Mouse (Mus musculus): Measurements from ENCODE around the gene Camta1. TPM values are rescaled to one million over a fixed set of nuclear protein-coding genes. Genes with fewer than 3 reads are reported as not detected.

Camta1 gene
- polyA plus RNA-seq, 1 experiment from 2014 or later: 123 TPM

DNA sequence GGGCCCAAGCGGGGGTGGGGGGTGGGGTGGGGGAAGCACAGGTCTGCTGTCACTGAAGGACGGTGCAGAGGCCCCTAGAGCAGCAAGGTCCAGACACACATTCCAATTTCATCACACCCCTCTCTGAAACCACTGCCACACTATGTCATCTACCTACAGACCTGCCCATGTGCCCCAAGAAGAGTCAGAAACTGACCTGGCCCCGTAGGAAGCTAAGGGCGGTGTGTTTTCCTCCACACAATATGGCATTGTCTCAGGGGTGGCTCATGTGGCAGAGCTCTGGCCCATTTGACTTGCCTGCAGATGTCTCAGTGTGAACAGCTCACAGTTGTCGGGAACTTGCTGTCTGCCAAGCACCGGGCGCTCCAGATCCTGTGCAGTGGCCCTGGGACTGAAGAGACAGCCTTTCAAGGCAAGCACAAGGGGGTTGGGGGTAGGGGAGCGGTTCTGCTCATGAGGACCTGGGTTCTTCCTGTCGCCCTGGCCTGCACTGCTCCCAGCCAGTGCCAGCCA, 989.5 kb downstream of the Camta1 start:
- Histone ChIP-seq H3K9ac (ENCODE audit: low read length) (no peak overlapping the region), H3K27me3 (replicated peaks; ENCODE audit: control insufficient read depth, insufficient read depth, low read length) (no peaks in the 10 kb centered on the region), H3K9me3 (replicated peaks; ENCODE audit: control insufficient read depth, low read length) (no peaks in the 10 kb centered on the region), H3K27ac (ENCODE audit: low read depth, low read length) (no peak overlapping the region), H3K4me1 (ENCODE audit: control insufficient read depth, insufficient read depth, low read length) (no peaks in the 10 kb centered on the region; the same call in 1 of the 2 replicates), H3K36me3 (ENCODE audit: control insufficient read depth, insufficient read depth, low read length) (peaks cover 6% of the 10 kb centered on the region; the same call in 1 of the 2 replicates), H3K4me2 (ENCODE audit: low read length) (no peak overlapping the region), H3K4me3 (ENCODE audit: low read depth, low read length) (no peak overlapping the region)
- peak; percentile 32; the same call in 1 of the 2 replicates for ATAC-seq
- WGBS: 44% methylated on average over 9 of the region's 9 CpGs
- DNase-seq (ENCODE audit: low spot score): peak; percentile 23

DNA sequence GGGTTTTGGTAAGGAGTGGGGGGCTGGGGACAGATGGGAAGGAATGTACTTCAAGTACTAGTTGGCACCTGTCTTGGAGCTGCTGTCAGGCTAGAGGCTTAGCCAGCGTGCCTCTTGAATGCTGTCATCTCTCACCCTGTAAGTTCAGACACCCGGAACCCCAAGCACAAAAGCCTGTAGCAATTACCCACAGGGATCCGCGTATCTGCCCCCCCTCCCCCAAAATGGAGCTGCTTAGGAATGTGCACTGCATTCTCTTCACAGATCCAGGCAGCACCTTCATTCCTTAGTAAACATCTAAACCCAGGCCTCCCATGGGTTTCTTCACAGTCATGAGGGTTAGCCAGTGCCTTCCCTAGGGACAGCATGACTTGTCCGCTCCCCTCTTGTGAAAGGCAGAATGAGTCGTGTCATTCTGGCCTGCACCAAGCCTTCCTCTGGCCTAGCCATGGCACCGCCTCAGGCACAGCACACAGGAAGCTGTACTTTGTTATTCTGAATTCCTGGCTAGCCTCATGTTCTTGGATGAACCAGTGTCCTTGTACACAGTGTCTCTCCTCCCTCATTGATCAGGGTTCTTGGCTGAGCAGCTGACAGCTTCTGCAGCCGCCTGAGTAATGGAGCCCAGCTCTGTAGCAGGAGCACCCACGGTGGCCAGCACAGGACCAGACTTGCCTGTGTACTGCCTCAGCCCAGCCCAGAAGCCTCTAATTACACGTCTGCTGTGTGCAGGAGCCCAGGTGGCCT, 990.1 kb downstream of the Camta1 start:
- Histone ChIP-seq H3K4me3 (ENCODE audit: low read depth, low read length) (no peak overlapping the region), H3K9me3 (replicated peaks; ENCODE audit: control insufficient read depth, low read length) (no peaks in the 10 kb centered on the region), H3K9ac (ENCODE audit: low read length) (no peak overlapping the region), H3K4me1 (ENCODE audit: control insufficient read depth, insufficient read depth, low read length) (no peaks in the 10 kb centered on the region; the same call in 1 of the 2 replicates), H3K36me3 (ENCODE audit: control insufficient read depth, insufficient read depth, low read length) (peaks cover 13% of the 10 kb centered on the region), H3K27ac (ENCODE audit: low read depth, low read length) (no peak overlapping the region), H3K27me3 (replicated peaks; ENCODE audit: control insufficient read depth, insufficient read depth, low read length) (no peaks in the 10 kb centered on the region), H3K4me2 (ENCODE audit: low read length) (no peak overlapping the region)
- ATAC-seq (no peak; the same call in 1 of the 2 replicates), DNase-seq (ENCODE audit: low spot score) (peak; percentile 10)
- 33% methylated on average over 10 of the region's 10 CpGs for WGBS

DNA sequence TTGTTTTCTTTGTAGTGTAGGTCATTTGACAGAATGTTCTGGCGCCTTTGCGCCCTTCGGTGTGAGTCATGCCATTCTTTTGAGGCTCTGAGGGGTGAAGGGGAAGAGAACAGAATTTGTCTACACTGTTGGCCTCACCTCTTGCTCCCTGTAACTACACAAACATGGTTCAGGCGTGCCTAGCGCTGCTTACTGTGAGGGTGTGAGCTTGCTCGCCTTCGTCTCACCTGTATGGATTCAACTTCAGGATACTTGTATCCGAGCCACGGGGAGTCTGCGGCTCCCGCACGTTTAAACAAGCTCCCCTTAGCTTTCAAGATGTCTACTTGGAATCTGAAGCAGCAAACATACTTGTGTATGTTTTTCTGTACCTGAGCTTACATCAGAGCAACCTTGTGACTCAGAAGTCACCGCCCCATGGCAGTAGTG, 990.7 kb downstream of the Camta1 start:
- H3K4me3 ChIP-seq (ENCODE audit: low read depth, low read length): no peak overlapping the region
- H3K36me3 ChIP-seq (ENCODE audit: control insufficient read depth, insufficient read depth, low read length): peaks cover 19% of the 10 kb centered on the region
- DNase-seq (ENCODE audit: low spot score) (no peak), ATAC-seq (no peak)
- H3K4me1 ChIP-seq (ENCODE audit: control insufficient read depth, insufficient read depth, low read length): no peaks in the 10 kb centered on the region; the same call in 1 of the 2 replicates
- no peak overlapping the region for H3K4me2 ChIP-seq (ENCODE audit: low read length)
- no peaks in the 10 kb centered on the region for H3K9me3 ChIP-seq (replicated peaks; ENCODE audit: control insufficient read depth, low read length)
- no peak overlapping the region for H3K27ac ChIP-seq (ENCODE audit: low read depth, low read length)
- no peak overlapping the region for H3K9ac ChIP-seq (ENCODE audit: low read length)
- H3K27me3 ChIP-seq (replicated peaks; ENCODE audit: control insufficient read depth, insufficient read depth, low read length): no peaks in the 10 kb centered on the region
- 83% methylated on average over 13 of the region's 13 CpGs for WGBS

GRCm38 (mm10) chr4:150869276-150870197, 992.1 kb downstream of the Camta1 start:
- Histone ChIP-seq H3K27me3 (replicated peaks; ENCODE audit: control insufficient read depth, insufficient read depth, low read length) (no peaks in the 10 kb centered on the region), H3K27ac (ENCODE audit: low read depth, low read length) (no peak overlapping the region), H3K9ac (ENCODE audit: low read length) (no peak overlapping the region), H3K4me2 (ENCODE audit: low read length) (no peak overlapping the region), H3K4me1 (ENCODE audit: control insufficient read depth, insufficient read depth, low read length) (no peaks in the 10 kb centered on the region; the same call in 1 of the 2 replicates), H3K4me3 (ENCODE audit: low read depth, low read length) (no peak overlapping the region), H3K36me3 (ENCODE audit: control insufficient read depth, insufficient read depth, low read length) (peaks cover 21% of the 10 kb centered on the region), H3K9me3 (replicated peaks; ENCODE audit: control insufficient read depth, low read length) (no peaks in the 10 kb centered on the region)
- no peak for ATAC-seq
- no peak for DNase-seq (ENCODE audit: low spot score)
- 77% methylated on average over 17 of the region's 17 CpGs for WGBS

DNA sequence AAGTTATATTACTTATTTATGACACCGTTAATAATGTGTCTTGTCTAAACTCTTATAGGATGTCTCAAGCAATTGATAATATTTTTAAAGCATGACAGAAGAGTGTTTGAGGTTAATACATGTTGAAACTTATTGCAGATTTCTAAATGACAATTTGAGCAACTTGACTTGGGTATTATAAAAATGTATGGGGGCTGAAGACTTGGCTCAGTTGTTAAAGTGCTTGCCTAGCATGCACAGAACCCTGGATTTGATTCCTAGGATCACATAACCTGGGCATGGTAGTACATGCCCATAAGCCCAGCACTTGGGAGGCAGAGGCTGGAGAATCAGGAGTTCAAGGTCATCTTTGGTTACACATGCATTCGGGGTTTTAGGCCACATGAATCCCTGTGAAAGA, 992.8 kb downstream of the Camta1 start:
- Histone ChIP-seq H3K9me3 (replicated peaks; ENCODE audit: control insufficient read depth, low read length) (no peaks in the 10 kb centered on the region), H3K4me2 (ENCODE audit: low read length) (no peak overlapping the region), H3K27ac (ENCODE audit: low read depth, low read length) (no peak overlapping the region), H3K4me3 (ENCODE audit: low read depth, low read length) (no peak overlapping the region), H3K27me3 (replicated peaks; ENCODE audit: control insufficient read depth, insufficient read depth, low read length) (no peaks in the 10 kb centered on the region), H3K36me3 (ENCODE audit: control insufficient read depth, insufficient read depth, low read length) (peaks cover 21% of the 10 kb centered on the region), H3K4me1 (ENCODE audit: control insufficient read depth, insufficient read depth, low read length) (no peaks in the 10 kb centered on the region; the same call in 1 of the 2 replicates), H3K9ac (ENCODE audit: low read length) (no peak overlapping the region)
- DNase-seq (ENCODE audit: low spot score) (no peak), ATAC-seq (no peak)
- WGBS: 84% methylated on average over 2 of the region's 2 CpGs

- no peak overlapping the region for H3K9ac ChIP-seq (ENCODE audit: low read length)
- H3K4me1 ChIP-seq (ENCODE audit: control insufficient read depth, insufficient read depth, low read length): no peaks in the 10 kb centered on the region; the same call in 1 of the 2 replicates
- WGBS: 89% methylated on average over 6 of the region's 6 CpGs
- H3K27ac ChIP-seq (ENCODE audit: low read depth, low read length): no peak overlapping the region
- H3K9me3 ChIP-seq (replicated peaks; ENCODE audit: control insufficient read depth, low read length): no peaks in the 10 kb centered on the region
- ATAC-seq (no peak), DNase-seq (ENCODE audit: low spot score) (no peak)
- no peaks in the 10 kb centered on the region for H3K27me3 ChIP-seq (replicated peaks; ENCODE audit: control insufficient read depth, insufficient read depth, low read length)
- H3K4me2 ChIP-seq (ENCODE audit: low read length): no peak overlapping the region
- peaks cover 21% of the 10 kb centered on the region for H3K36me3 ChIP-seq (ENCODE audit: control insufficient read depth, insufficient read depth, low read length)
- H3K4me3 ChIP-seq (ENCODE audit: low read depth, low read length): no peak overlapping the region
These were observed 993.5 kb downstream of the Camta1 start for GRCm38 (mm10) chr4:150868161-150868560.

Other genes with a start within 250 kb of the Camta1 start
- gene Dnajc11, start 71.8 kb upstream of the Camta1 start, polyA plus RNA-seq (2014; fragmentation: Nextera tagmentation; extraction: Ambion mirVana): 67.9 and 78.9 TPM in 2 replicates
- 29.7 and 30.0 TPM in 2 replicates for gene Thap3, start 127.1 kb upstream of the Camta1 start, polyA plus RNA-seq (2014; fragmentation: Nextera tagmentation; extraction: Ambion mirVana)
- gene Phf13, start 134.4 kb upstream of the Camta1 start, polyA plus RNA-seq (2014; fragmentation: Nextera tagmentation; extraction: Ambion mirVana): 11.8 and 14.6 TPM in 2 replicates
- gene Klhl21, start 146.9 kb upstream of the Camta1 start, polyA plus RNA-seq (2014; fragmentation: Nextera tagmentation; extraction: Ambion mirVana): 0.69 and 1.8 TPM in 2 replicates
- 17.2 and 21.6 TPM in 2 replicates for gene Zbtb48, start 165.8 kb upstream of the Camta1 start, polyA plus RNA-seq (2014; fragmentation: Nextera tagmentation; extraction: Ambion mirVana)
- gene Tas1r1, start 176.7 kb upstream of the Camta1 start, polyA plus RNA-seq (2014; fragmentation: Nextera tagmentation; extraction: Ambion mirVana): 0.32 and 0.70 TPM in 2 replicates
- 16.1 and 19.8 TPM in 2 replicates for gene Nol9, start 177.4 kb upstream of the Camta1 start, polyA plus RNA-seq (2014; fragmentation: Nextera tagmentation; extraction: Ambion mirVana)
- gene Plekhg5, start 210.6 kb upstream of the Camta1 start, polyA plus RNA-seq (2014; fragmentation: Nextera tagmentation; extraction: Ambion mirVana): 5.0 and 7.1 TPM in 2 replicates